Comparison of ENCODE assay signal across 8 mouse cellular contexts in the genomic region with DNA sequence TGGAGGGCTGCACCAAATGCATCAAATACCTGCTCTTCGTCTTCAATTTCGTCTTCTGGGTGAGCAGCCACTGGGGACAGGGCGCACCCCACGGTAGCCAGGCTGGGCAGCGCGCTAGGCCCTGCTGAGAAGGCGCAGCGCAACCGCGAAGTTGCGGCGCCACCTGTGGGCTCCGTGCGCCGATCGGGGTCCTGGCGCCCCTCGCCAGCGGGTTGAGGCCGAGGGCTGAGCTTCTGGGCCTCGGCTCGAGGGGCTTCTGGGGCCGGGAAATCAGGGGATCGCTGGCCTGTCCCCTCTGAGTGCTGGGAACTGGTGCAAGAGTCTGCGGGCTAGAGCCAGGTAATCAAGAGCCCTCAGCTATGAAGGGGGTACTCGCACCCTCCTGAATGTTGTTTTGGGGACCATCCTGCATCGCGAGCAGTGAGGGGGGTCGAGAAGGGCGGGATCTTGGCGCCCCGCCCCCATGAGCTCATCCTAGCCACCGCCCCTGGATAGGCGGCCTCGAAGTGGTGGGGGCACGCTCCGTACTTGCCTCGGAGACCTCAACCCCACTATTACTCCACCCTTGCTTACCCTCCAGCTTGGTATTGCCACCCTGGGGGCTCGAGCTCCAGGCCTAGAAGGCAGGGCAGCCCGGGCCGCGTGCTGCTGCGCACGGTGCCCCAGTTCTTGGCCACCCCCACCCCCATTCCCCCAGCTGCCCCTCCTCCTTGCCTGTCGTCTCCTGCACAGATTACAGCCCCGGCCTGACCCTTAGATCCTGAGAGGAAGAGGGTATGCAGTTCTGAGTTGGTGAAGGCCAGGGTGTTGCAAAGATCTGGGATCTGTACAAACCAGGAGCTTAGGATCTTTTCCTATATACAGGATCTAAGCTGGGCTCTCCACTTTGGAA. TPM values are rescaled to one million over a fixed set of nuclear protein-coding genes. Genes with fewer than 3 reads are reported as not detected.
DNase-seq lines count a peak whose midpoint lies in the region; ATAC-seq and TF ChIP-seq lines count a peak whose summit lies in the region.

No protein-coding gene starts in this region.

- peak; percentile 74 for DNase-seq in layer of hippocampus, adult 11-12 months (ENCODE audit: low spot score)
- no peak for DNase-seq in layer of hippocampus, adult 9-10 months (ENCODE audit: low spot score)
- DNase-seq in embryo, embryonic 10.5 days (ENCODE audit: low spot score), result peak; percentile 84
- DNase-seq in midbrain, embryonic 14.5 days, result peak; percentile 79
- DNase-seq in splenic B cell, adult 2 months (ENCODE audit: low read depth, low spot score), result peak; percentile 62

- H3K4me1 ChIP-seq in intestine, postnatal 0 days (replicated peaks; ENCODE audit: control insufficient read depth, insufficient read depth, low read length), result peaks cover 18% of the 10 kb centered on the region
- peaks cover 56% of the 10 kb centered on the region for H3K4me1 ChIP-seq in limb, embryonic 15.5 days
- H3K4me1 ChIP-seq in midbrain, embryonic 14.5 days (ENCODE audit: control insufficient read depth, insufficient read depth, low read length), result peaks cover 33% of the 10 kb centered on the region

- peak; percentile 25 for ATAC-seq in granulocyte monocyte progenitor cell, adult 5-6 weeks (replicated peaks; ENCODE audit: poor library complexity, severe bottlenecking)
- ATAC-seq in intestine, postnatal 0 days, result peak; percentile 43
- peak; percentile 72 for ATAC-seq in limb, embryonic 15.5 days (ENCODE audit: insufficient number of reproducible peaks, low FRiP score, low TSS enrichment, low read depth)
- peak; percentile 75 for ATAC-seq in midbrain, embryonic 14.5 days (ENCODE audit: low FRiP score, low TSS enrichment)

- peak overlapping the region; percentile 78 for H3K9ac ChIP-seq in intestine, postnatal 0 days (ENCODE audit: low read depth, low read length)
- peak overlapping the region; percentile 95 for H3K9ac ChIP-seq in limb, embryonic 15.5 days
- H3K9ac ChIP-seq in midbrain, embryonic 14.5 days (replicated peaks; ENCODE audit: low read length), result peak overlapping the region; percentile 88

- H3K27ac ChIP-seq in intestine, postnatal 0 days (ENCODE audit: low read depth, low read length), result peak overlapping the region; percentile 77
- peak overlapping the region; percentile 95 for H3K27ac ChIP-seq in limb, embryonic 15.5 days
- H3K27ac ChIP-seq in midbrain, embryonic 14.5 days (replicated peaks; ENCODE audit: low read depth, low read length), result peak overlapping the region; percentile 78

- peak overlapping the region; percentile 62 for H3K4me3 ChIP-seq in intestine, postnatal 0 days (ENCODE audit: low read depth, low read length)
- H3K4me3 ChIP-seq in limb, embryonic 15.5 days, result peak overlapping the region; percentile 83
- H3K4me3 ChIP-seq in midbrain, embryonic 14.5 days (replicated peaks; ENCODE audit: low read depth, low read length), result peak overlapping the region; percentile 91

- H3K27me3 ChIP-seq in intestine, postnatal 0 days (replicated peaks; ENCODE audit: control insufficient read depth, insufficient read depth, low read length), result 0 out of 2 replicates have a peak, but pooled peaks cover 4% of the 10 kb centered on the region
- no peaks in the 10 kb centered on the region for H3K27me3 ChIP-seq in limb, embryonic 15.5 days
- no peaks in the 10 kb centered on the region for H3K27me3 ChIP-seq in midbrain, embryonic 14.5 days (ENCODE audit: control insufficient read depth, insufficient read depth, low read length)
- no peaks in the 10 kb centered on the region for H3K27me3 ChIP-seq in splenic B cell, adult 2 months (ENCODE audit: control insufficient read depth, insufficient read depth, low read length, poor library complexity, severe bottlenecking)

- H3K9me3 ChIP-seq in intestine, postnatal 0 days (ENCODE audit: control insufficient read depth), result no peaks in the 10 kb centered on the region
- H3K9me3 ChIP-seq in limb, embryonic 15.5 days, result no peaks in the 10 kb centered on the region
- H3K9me3 ChIP-seq in midbrain, embryonic 14.5 days (ENCODE audit: control insufficient read depth, low read length), result no peaks in the 10 kb centered on the region

- H3K4me2 ChIP-seq in intestine, postnatal 0 days (replicated peaks; ENCODE audit: low read depth), result peak overlapping the region; percentile 95
- peak overlapping the region; percentile 77 for H3K4me2 ChIP-seq in limb, embryonic 15.5 days
- H3K4me2 ChIP-seq in midbrain, embryonic 14.5 days (ENCODE audit: low read length), result peak overlapping the region; percentile 83

- TF ChIP-seq CTCF in intestine, postnatal 0 days (IDR thresholded peaks at IDR 0.05; ENCODE audit: low read depth), result peak; percentile 58

- WGBS in intestine, postnatal 0 days, result 1% methylated on average over 44 of the region's 46 CpGs
- under 1% methylated on average over 46 of the region's 46 CpGs for WGBS in limb, embryonic 15.5 days
- WGBS in midbrain, embryonic 14.5 days, result under 1% methylated on average over 46 of the region's 46 CpGs

- no peaks in the 10 kb centered on the region; the same call in 1 of the 2 replicates for H3K36me3 ChIP-seq in intestine, postnatal 0 days (ENCODE audit: control insufficient read depth, insufficient read depth)
- H3K36me3 ChIP-seq in limb, embryonic 15.5 days, result peaks cover 21% of the 10 kb centered on the region
- no peaks in the 10 kb centered on the region for H3K36me3 ChIP-seq in midbrain, embryonic 14.5 days (ENCODE audit: control insufficient read depth, insufficient read depth, low read length)
- no peaks in the 10 kb centered on the region; the same call in 1 of the 2 replicates for H3K36me3 ChIP-seq in splenic B cell, adult 2 months (ENCODE audit: control insufficient read depth, insufficient read depth, low read length, poor library complexity, severe bottlenecking)

RNA-seq across cellular contexts. Expression of gene Cd81, which starts 0.7 kb away (rescaled TPM):
- total RNA-seq in granulocyte monocyte progenitor cell, adult 5-6 weeks (2014; fragmentation: Nextera tagmentation), result 63.8 and 77.3 TPM in 2 replicates
- 159 and 201 TPM in 2 replicates for total RNA-seq in granulocyte monocyte progenitor cell, adult 5-6 weeks (2017)
- polyA plus RNA-seq in intestine, postnatal 0 days (2015; fragmentation: Nextera tagmentation; extraction: Ambion mirVana), result 212 and 216 TPM in 2 replicates
- 692 and 762 TPM in 2 replicates for polyA plus RNA-seq in limb, embryonic 15.5 days (2015; fragmentation: Nextera tagmentation; extraction: Ambion mirVana)
- polyA plus RNA-seq in midbrain, embryonic 14.5 days (2014; fragmentation: Nextera tagmentation; extraction: Ambion mirVana), result 316 and 322 TPM in 2 replicates

RNA-seq across cellular contexts. Expression of gene Tssc4, which starts 15.8 kb away (rescaled TPM):
- 28.1 and 62.3 TPM in 2 replicates for total RNA-seq in granulocyte monocyte progenitor cell, adult 5-6 weeks (2014; fragmentation: Nextera tagmentation)
- total RNA-seq in granulocyte monocyte progenitor cell, adult 5-6 weeks (2017), result 33.9 and 45.6 TPM in 2 replicates
- 32.8 and 34.0 TPM in 2 replicates for polyA plus RNA-seq in intestine, postnatal 0 days (2015; fragmentation: Nextera tagmentation; extraction: Ambion mirVana)
- polyA plus RNA-seq in limb, embryonic 15.5 days (2015; fragmentation: Nextera tagmentation; extraction: Ambion mirVana), result 97.1 and 98.8 TPM in 2 replicates
- 70.4 and 102 TPM in 2 replicates for polyA plus RNA-seq in midbrain, embryonic 14.5 days (2014; fragmentation: Nextera tagmentation; extraction: Ambion mirVana)

RNA-seq across cellular contexts. Expression of gene Trpm5, which starts 41.2 kb away (rescaled TPM):
- total RNA-seq in granulocyte monocyte progenitor cell, adult 5-6 weeks (2014; fragmentation: Nextera tagmentation), result not detected in 2 replicates
- total RNA-seq in granulocyte monocyte progenitor cell, adult 5-6 weeks (2017), result not detected in 2 replicates
- polyA plus RNA-seq in intestine, postnatal 0 days (2015; fragmentation: Nextera tagmentation; extraction: Ambion mirVana), result 0.97 and 1.3 TPM in 2 replicates
- 22.1 and 22.8 TPM in 2 replicates for polyA plus RNA-seq in limb, embryonic 15.5 days (2015; fragmentation: Nextera tagmentation; extraction: Ambion mirVana)
- polyA plus RNA-seq in midbrain, embryonic 14.5 days (2014; fragmentation: Nextera tagmentation; extraction: Ambion mirVana), result 0.40 and 1.3 TPM in 2 replicates

RNA-seq across cellular contexts. Expression of gene Tspan32, which starts 48.4 kb away (rescaled TPM):
- 140 and 158 TPM in 2 replicates for total RNA-seq in granulocyte monocyte progenitor cell, adult 5-6 weeks (2014; fragmentation: Nextera tagmentation)
- 95.1 and 117 TPM in 2 replicates for total RNA-seq in granulocyte monocyte progenitor cell, adult 5-6 weeks (2017)
- polyA plus RNA-seq in intestine, postnatal 0 days (2015; fragmentation: Nextera tagmentation; extraction: Ambion mirVana), result 0.74 and 0.77 TPM in 2 replicates
- 7.2 and 8.3 TPM in 2 replicates for polyA plus RNA-seq in limb, embryonic 15.5 days (2015; fragmentation: Nextera tagmentation; extraction: Ambion mirVana)
- 0.27 and 0.57 TPM in 2 replicates for polyA plus RNA-seq in midbrain, embryonic 14.5 days (2014; fragmentation: Nextera tagmentation; extraction: Ambion mirVana)

RNA-seq across cellular contexts. Expression of gene Kcnq1, which starts 52.9 kb away (rescaled TPM):
- not detected in 2 replicates for total RNA-seq in granulocyte monocyte progenitor cell, adult 5-6 weeks (2014; fragmentation: Nextera tagmentation)
- total RNA-seq in granulocyte monocyte progenitor cell, adult 5-6 weeks (2017), result not detected in 2 replicates
- polyA plus RNA-seq in intestine, postnatal 0 days (2015; fragmentation: Nextera tagmentation; extraction: Ambion mirVana), result 10.5 and 13.8 TPM in 2 replicates
- polyA plus RNA-seq in limb, embryonic 15.5 days (2015; fragmentation: Nextera tagmentation; extraction: Ambion mirVana), result 1.1 and 2.1 TPM in 2 replicates
- 1.2 and 2.0 TPM in 2 replicates for polyA plus RNA-seq in midbrain, embryonic 14.5 days (2014; fragmentation: Nextera tagmentation; extraction: Ambion mirVana)

Comparison
In these comparisons a context has a peak if more than half of its experiments do, and no peak if none do; other contexts are left out.
1. ATAC-seq: peak in every context shown above with its lines; median percentile 75 in midbrain, embryonic 14.5 days; 72 in limb, embryonic 15.5 days; 43 in intestine, postnatal 0 days; 25 in granulocyte monocyte progenitor cell, adult 5-6 weeks.